Mouse (Mus musculus): ENCODE data around the gene 2210408I21Rik. TPM values are rescaled to one million over a fixed set of nuclear protein-coding genes. Genes with fewer than 3 reads are reported as not detected.
A peak's percentile ranks its signal among the peaks of the same experiment; 100 is the strongest.

Gene 2210408I21Rik
- polyA plus RNA-seq, 1 experiment from 2014 or later = 6.1 TPM

DNA sequence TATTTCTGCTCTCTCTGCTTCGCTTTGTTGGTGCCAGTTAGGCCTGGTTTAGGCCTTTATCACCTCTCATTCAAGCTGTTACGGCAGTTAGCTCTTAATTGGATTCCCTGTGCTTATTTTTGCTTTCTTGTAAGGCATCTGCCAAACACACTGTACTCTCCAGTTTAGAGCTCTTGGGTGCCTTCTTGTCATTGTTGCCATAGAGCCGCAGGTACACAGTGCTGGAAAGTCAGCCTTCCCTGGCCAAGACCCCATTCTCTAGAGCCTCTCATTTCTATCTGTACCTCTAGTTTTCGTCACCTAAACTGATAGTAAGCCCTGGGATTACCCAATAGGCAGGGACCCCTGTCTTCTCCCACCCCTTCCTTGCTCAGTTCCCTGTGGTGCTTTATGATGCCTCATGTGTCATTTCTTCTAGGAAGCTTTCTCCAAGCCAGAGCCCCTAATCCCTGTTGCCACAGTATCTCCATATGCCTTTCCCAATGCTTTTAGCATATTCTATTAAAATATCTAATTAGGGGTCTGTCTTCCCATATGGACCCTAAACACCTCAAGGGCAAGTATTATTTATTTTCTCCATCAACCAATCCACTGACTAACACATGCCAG, 82.4 kb downstream of the 2210408I21Rik start:
- no peak for ATAC-seq (ENCODE audit: insufficient number of reproducible peaks, insufficient read depth, low FRiP score, low read depth)
- no peak overlapping the region for H3K4me3 ChIP-seq (ENCODE audit: control insufficient read depth in 1 of 2, insufficient read depth in 1 of 2, low read depth in 1 of 2, low read length in 2 of 2)
- H3K4me1 ChIP-seq (ENCODE audit: control insufficient read depth in 2 of 2, insufficient read depth in 2 of 2, low read length in 2 of 2) = no peaks in the 10 kb centered on the region
- H3K27ac ChIP-seq (replicated peaks in 1 of 2; ENCODE audit: control insufficient read depth in 1 of 2, insufficient read depth in 1 of 2, low read depth in 2 of 2, low read length in 2 of 2) = no peak overlapping the region
- no peaks in the 10 kb centered on the region for H3K27me3 ChIP-seq (ENCODE audit: control insufficient read depth, insufficient read depth, low read length)
- H3K9ac ChIP-seq (ENCODE audit: low read length) = no peak overlapping the region
- 75% methylated on average over 4 of the region's 4 CpGs for WGBS
- no peaks in the 10 kb centered on the region for H3K9me3 ChIP-seq (ENCODE audit: control insufficient read depth, low read length)
- no peak overlapping the region for H3K4me2 ChIP-seq (ENCODE audit: low read length)
- H3K36me3 ChIP-seq (ENCODE audit: control insufficient read depth, insufficient read depth, low read length) = no peaks in the 10 kb centered on the region

DNA sequence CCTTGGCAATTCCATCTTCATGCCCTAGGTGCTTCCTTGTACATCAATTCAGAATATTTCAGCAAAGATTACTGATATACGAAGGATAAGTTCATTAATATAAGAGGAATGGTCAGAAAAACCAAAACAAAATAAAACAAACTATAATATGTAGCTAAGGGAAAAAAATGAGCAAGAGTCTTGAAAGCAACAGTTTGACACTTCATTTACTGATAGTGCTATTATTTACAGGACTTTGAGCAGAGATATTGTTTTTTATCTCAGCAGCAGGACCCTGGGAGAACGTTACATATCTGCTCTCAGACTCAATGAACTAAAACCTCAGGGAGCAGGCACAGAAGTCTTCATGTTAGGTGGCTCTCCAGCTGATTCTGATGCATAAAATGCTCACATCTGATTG, 85.7 kb downstream of the 2210408I21Rik start:
- no peaks in the 10 kb centered on the region for H3K27me3 ChIP-seq (ENCODE audit: control insufficient read depth, insufficient read depth, low read length)
- 68% methylated on average over 2 of the region's 2 CpGs for WGBS
- no peaks in the 10 kb centered on the region for H3K36me3 ChIP-seq (ENCODE audit: control insufficient read depth, insufficient read depth, low read length)
- H3K4me3 ChIP-seq (ENCODE audit: control insufficient read depth in 1 of 2, insufficient read depth in 1 of 2, low read depth in 1 of 2, low read length in 2 of 2) = no peak overlapping the region
- no peaks in the 10 kb centered on the region for H3K4me1 ChIP-seq (ENCODE audit: control insufficient read depth in 2 of 2, insufficient read depth in 2 of 2, low read length in 2 of 2)
- no peak overlapping the region for H3K27ac ChIP-seq (replicated peaks in 1 of 2; ENCODE audit: control insufficient read depth in 1 of 2, insufficient read depth in 1 of 2, low read depth in 2 of 2, low read length in 2 of 2)
- no peak for ATAC-seq (ENCODE audit: insufficient number of reproducible peaks, insufficient read depth, low FRiP score, low read depth)
- H3K9ac ChIP-seq (ENCODE audit: low read length) = no peak overlapping the region
- no peaks in the 10 kb centered on the region for H3K9me3 ChIP-seq (ENCODE audit: control insufficient read depth, low read length)
- no peak overlapping the region for H3K4me2 ChIP-seq (ENCODE audit: low read length)

DNA sequence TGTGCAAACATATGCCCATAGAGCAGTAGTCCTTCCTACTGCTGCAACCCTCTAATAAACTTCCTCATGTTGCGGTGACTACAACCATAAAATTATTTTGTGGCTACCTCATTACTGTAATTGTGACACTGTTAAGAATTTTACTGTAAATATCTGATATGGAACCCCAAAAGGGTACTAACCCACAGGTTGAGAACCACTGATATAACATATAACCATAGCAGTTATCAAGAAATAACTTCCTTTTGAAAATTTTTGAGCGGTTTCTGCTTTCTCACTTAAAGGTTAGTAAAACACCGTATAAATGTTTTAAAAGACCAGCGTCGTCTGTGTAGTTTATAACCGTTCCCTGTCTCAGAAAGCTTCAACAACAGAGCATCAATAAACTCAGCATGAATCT, 121.2 kb downstream of the 2210408I21Rik start:
- no peak for ATAC-seq (ENCODE audit: insufficient number of reproducible peaks, insufficient read depth, low FRiP score, low read depth)
- H3K36me3 ChIP-seq (ENCODE audit: control insufficient read depth, insufficient read depth, low read length) = no peaks in the 10 kb centered on the region
- WGBS = 81% methylated on average over 6 of the region's 6 CpGs
- no peaks in the 10 kb centered on the region for H3K27me3 ChIP-seq (ENCODE audit: control insufficient read depth, insufficient read depth, low read length)
- H3K4me1 ChIP-seq (ENCODE audit: control insufficient read depth in 2 of 2, insufficient read depth in 2 of 2, low read length in 2 of 2) = peaks cover 2 to 4% of the 10 kb centered on the region in 2 experiments; a peak in 2 of 4 replicates
- H3K4me3 ChIP-seq (ENCODE audit: control insufficient read depth in 1 of 2, insufficient read depth in 1 of 2, low read depth in 1 of 2, low read length in 2 of 2) = no peak overlapping the region
- H3K4me2 ChIP-seq (ENCODE audit: low read length) = no peak overlapping the region
- no peak overlapping the region for H3K27ac ChIP-seq (replicated peaks in 1 of 2; ENCODE audit: control insufficient read depth in 1 of 2, insufficient read depth in 1 of 2, low read depth in 2 of 2, low read length in 2 of 2)
- H3K9ac ChIP-seq (ENCODE audit: low read length) = no peak overlapping the region
- no peaks in the 10 kb centered on the region for H3K9me3 ChIP-seq (ENCODE audit: control insufficient read depth, low read length)

DNA sequence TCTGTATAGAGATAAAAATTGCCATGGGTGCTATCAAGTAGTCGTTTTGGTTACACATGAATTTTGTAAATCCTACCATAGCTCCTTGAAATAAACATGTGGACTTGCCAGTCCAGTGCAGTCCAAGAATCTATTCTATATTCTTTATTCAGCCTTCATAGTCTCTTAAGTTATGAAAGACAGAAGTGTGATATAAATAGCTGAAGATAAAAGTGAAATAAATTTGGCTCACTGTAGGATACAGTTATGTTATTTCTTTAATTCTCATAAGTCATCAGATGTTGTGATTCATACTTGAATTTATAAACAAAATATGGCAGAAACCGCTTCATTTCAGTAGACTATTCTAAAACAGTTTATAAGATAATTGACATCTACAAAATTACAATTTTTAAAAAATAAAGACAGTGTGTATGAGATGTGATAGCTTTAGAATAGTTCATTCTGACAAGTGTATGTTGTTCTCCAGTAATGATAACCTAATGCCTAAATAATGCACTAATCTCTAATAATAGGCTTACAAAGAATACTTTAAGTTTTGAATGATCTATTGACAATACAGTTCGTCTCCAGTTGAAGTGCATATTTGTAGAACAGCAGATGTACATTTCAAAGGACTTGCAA, 127.5 kb downstream of the 2210408I21Rik start:
- 64% methylated on average over 3 of the region's 3 CpGs for WGBS

DNA sequence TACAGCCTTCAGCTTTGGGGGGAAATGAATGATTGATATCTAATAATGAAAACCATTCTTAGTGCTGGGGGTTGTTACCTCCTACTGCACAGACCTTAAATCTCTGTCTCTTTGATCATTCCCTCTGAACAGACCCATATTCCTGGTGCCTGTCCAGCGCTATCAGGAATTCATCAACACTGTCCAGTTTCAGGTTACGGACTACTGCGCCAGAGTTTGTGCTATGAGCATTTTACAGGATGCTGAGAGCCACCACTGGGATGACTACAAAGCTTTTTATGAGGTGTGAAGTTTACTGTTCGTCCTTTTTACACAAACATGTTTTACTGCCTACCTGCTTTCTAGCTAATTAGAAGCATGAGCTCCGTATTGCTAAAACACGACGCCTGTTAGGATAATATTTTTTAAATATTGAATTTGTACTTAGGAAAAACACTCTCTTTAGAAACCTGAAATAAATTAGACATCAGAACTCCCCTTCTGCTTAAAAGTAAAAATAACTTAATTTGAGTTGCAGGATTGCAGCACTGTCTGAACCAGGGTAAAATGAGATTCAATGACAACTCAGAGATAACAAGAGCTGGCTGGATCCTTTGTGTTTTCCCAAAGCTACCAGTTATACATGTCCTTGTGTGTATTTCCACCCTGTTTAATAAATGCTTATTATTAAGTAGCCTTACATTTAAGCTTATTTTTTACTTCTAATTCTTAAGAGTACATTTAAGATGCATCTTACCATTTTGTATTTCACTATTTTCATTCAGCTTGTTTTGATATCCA, 128.2 kb downstream of the 2210408I21Rik start:
- WGBS = 88% methylated on average over 7 of the region's 7 CpGs

More for the DNA sequence above, 127.5 kb downstream of the 2210408I21Rik start:
- Histone ChIP-seq H3K4me2 (ENCODE audit: low read length) (no peak overlapping the region), H3K4me1 (ENCODE audit: control insufficient read depth in 2 of 2, insufficient read depth in 2 of 2, low read length in 2 of 2) (peaks cover 2 to 4% of the 10 kb centered on the region in 2 experiments; a peak in 2 of 4 replicates), H3K36me3 (ENCODE audit: control insufficient read depth, insufficient read depth, low read length) (no peaks in the 10 kb centered on the region), H3K27me3 (ENCODE audit: control insufficient read depth, insufficient read depth, low read length) (no peaks in the 10 kb centered on the region), H3K4me3 (ENCODE audit: control insufficient read depth in 1 of 2, insufficient read depth in 1 of 2, low read depth in 1 of 2, low read length in 2 of 2) (no peak overlapping the region), H3K9me3 (ENCODE audit: control insufficient read depth, low read length) (no peaks in the 10 kb centered on the region), H3K27ac (replicated peaks in 1 of 2; ENCODE audit: control insufficient read depth in 1 of 2, insufficient read depth in 1 of 2, low read depth in 2 of 2, low read length in 2 of 2) (no peak overlapping the region), H3K9ac (ENCODE audit: low read length) (no peak overlapping the region)
- no peak for ATAC-seq (ENCODE audit: insufficient number of reproducible peaks, insufficient read depth, low FRiP score, low read depth)

DNA sequence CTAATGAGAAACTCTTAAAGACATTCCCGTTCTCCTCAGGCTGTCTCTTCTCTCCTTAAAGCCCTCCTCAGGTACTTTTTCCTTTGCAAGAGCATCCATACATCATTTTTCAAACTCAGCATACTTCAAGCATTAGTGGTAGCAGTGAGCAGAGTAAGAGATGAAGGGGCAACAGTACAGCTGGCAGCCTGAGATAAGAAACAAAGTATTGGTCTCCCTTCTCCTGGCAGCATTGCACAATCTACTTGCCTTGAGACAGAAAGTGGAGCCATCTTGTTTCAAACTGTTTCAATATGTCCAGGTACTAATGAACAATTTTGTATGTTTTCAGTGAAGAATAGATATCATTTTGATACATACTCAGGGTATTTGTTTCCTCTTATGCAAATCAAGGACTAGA, 129.1 kb downstream of the 2210408I21Rik start:
- Histone ChIP-seq H3K27ac (replicated peaks in 1 of 2; ENCODE audit: control insufficient read depth in 1 of 2, insufficient read depth in 1 of 2, low read depth in 2 of 2, low read length in 2 of 2) (no peak overlapping the region), H3K4me1 (ENCODE audit: control insufficient read depth in 2 of 2, insufficient read depth in 2 of 2, low read length in 2 of 2) (peaks cover 2 to 4% of the 10 kb centered on the region in 2 experiments; a peak in 2 of 4 replicates), H3K9ac (ENCODE audit: low read length) (no peak overlapping the region), H3K27me3 (ENCODE audit: control insufficient read depth, insufficient read depth, low read length) (no peaks in the 10 kb centered on the region), H3K4me2 (ENCODE audit: low read length) (no peak overlapping the region), H3K9me3 (ENCODE audit: control insufficient read depth, low read length) (no peaks in the 10 kb centered on the region), H3K4me3 (ENCODE audit: control insufficient read depth in 1 of 2, insufficient read depth in 1 of 2, low read depth in 1 of 2, low read length in 2 of 2) (no peak overlapping the region), H3K36me3 (ENCODE audit: control insufficient read depth, insufficient read depth, low read length) (no peaks in the 10 kb centered on the region)
- 69% methylated on average over 1 of the region's 1 CpGs for WGBS
- no peak for ATAC-seq (ENCODE audit: insufficient number of reproducible peaks, insufficient read depth, low FRiP score, low read depth)

More for the DNA sequence above, 128.2 kb downstream of the 2210408I21Rik start:
- H3K27me3 ChIP-seq (ENCODE audit: control insufficient read depth, insufficient read depth, low read length) = no peaks in the 10 kb centered on the region
- no peak overlapping the region for H3K4me2 ChIP-seq (ENCODE audit: low read length)
- H3K36me3 ChIP-seq (ENCODE audit: control insufficient read depth, insufficient read depth, low read length) = no peaks in the 10 kb centered on the region
- no peak overlapping the region for H3K27ac ChIP-seq (replicated peaks in 1 of 2; ENCODE audit: control insufficient read depth in 1 of 2, insufficient read depth in 1 of 2, low read depth in 2 of 2, low read length in 2 of 2)
- peaks cover 2 to 4% of the 10 kb centered on the region in 2 experiments; a peak in 2 of 4 replicates for H3K4me1 ChIP-seq (ENCODE audit: control insufficient read depth in 2 of 2, insufficient read depth in 2 of 2, low read length in 2 of 2)
- no peak for ATAC-seq (ENCODE audit: insufficient number of reproducible peaks, insufficient read depth, low FRiP score, low read depth)
- H3K9me3 ChIP-seq (ENCODE audit: control insufficient read depth, low read length) = no peaks in the 10 kb centered on the region
- H3K4me3 ChIP-seq (ENCODE audit: control insufficient read depth in 1 of 2, insufficient read depth in 1 of 2, low read depth in 1 of 2, low read length in 2 of 2) = no peak overlapping the region
- H3K9ac ChIP-seq (ENCODE audit: low read length) = no peak overlapping the region

DNA sequence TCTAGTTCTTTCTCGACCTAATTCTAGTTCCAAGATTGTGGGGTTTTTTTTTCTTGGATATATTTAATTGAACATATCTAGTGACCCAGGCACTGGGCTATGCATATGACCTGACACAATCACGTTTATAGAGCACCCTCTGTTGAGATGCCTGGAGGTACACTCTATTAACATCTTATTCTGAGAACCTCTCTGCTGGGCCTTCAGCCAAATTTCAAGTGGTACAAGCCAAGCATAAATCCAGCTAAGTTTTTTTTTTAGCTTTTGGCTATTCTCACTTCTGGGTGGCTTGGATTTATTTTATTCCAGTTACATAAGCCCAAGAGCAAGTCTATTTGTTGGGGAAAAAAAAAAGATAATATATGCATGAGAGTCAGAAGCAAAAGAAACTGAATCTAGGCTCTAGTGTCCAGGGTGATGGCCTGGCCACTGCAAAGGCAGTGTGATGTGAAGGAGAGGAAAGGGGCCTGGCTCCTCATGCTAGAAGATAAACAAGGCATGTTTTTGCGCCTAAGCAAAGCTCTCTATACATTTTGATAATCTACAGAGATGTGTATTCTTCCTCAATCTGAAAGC, 139.9 kb downstream of the 2210408I21Rik start:
- Histone ChIP-seq H3K4me3 (ENCODE audit: control insufficient read depth in 1 of 2, insufficient read depth in 1 of 2, low read depth in 1 of 2, low read length in 2 of 2) (no peak overlapping the region), H3K9me3 (ENCODE audit: control insufficient read depth, low read length) (no peaks in the 10 kb centered on the region), H3K27me3 (ENCODE audit: control insufficient read depth, insufficient read depth, low read length) (no peaks in the 10 kb centered on the region), H3K27ac (replicated peaks in 1 of 2; ENCODE audit: control insufficient read depth in 1 of 2, insufficient read depth in 1 of 2, low read depth in 2 of 2, low read length in 2 of 2) (peak overlapping the region in 1 of 2 experiments; percentile 37; a peak in 2 of 4 replicates), H3K4me2 (ENCODE audit: low read length) (no peak overlapping the region), H3K4me1 (ENCODE audit: control insufficient read depth in 2 of 2, insufficient read depth in 2 of 2, low read length in 2 of 2) (peaks cover 0 to 15% of the 10 kb centered on the region in 2 experiments; a peak in 3 of 4 replicates), H3K9ac (ENCODE audit: low read length) (no peak overlapping the region), H3K36me3 (ENCODE audit: control insufficient read depth, insufficient read depth, low read length) (no peaks in the 10 kb centered on the region)
- WGBS = 29% methylated on average over 3 of the region's 3 CpGs
- peak; percentile 59; the same call in 1 of the 2 replicates for ATAC-seq (ENCODE audit: insufficient number of reproducible peaks, insufficient read depth, low FRiP score, low read depth)

Data from heart, embryonic 14.5 days (tissue).